Mouse (Mus musculus) ES-E14 (cell line): Measurements from ENCODE around the gene Igfals.

ENCODE experiments used
- MAFK ChIP-seq: IDR thresholded peaks from 2 replicates; pipeline ENCODE4 v1.6.1; 2014; ENCODE audit warnings: mild to moderate bottlenecking, low read depth, low read length, inconsistent platforms; ENCODE audit not compliant: insufficient read depth
- ZC3H11A ChIP-seq: IDR thresholded peaks from 2 replicates; pipeline ENCODE4 v1.6.1; 2012; ENCODE audit warnings: low read depth, mild to moderate bottlenecking, inconsistent platforms, low read length, borderline replicate concordance

DNA sequence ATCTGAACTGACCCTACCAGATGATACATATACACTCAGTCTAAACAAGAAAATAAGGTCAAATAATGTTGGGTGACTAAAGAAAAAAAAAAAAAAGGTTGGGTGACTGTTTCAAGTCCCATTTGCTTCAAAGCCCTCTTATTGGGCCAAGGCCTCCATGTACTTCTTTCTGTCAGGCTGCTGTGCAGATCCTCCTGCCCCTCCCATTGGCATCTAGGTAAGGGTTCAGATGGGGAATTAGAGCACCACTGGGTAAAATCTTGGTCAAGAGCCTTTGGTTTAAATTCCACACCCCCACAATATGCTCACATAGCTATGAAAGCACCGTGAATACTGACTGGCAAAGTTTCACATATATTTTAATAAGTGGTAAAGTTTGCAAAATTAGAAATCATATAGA is 57.4 kb downstream of the Igfals start:
- TF ChIP-seq MAFK = no peak
- no peak for TF ChIP-seq ZC3H11A
